Mouse (Mus musculus) fat pad, adult 2 months (tissue): ENCODE measurements at regions not wholly inside any gene's neighbourhood (a gene's known extent, or its start where the extent isn't known, plus 50 kb on each side); places are given as distances from the start of the nearest gene placed in this dataset.

Experiments used
- DNase-seq: peaks from one replicate; pipeline ENCODE4 v3.0.0-alpha.2; 2011; ENCODE audit warnings: low read depth, low spot score; ENCODE audit errors: extremely low read depth

DNA sequence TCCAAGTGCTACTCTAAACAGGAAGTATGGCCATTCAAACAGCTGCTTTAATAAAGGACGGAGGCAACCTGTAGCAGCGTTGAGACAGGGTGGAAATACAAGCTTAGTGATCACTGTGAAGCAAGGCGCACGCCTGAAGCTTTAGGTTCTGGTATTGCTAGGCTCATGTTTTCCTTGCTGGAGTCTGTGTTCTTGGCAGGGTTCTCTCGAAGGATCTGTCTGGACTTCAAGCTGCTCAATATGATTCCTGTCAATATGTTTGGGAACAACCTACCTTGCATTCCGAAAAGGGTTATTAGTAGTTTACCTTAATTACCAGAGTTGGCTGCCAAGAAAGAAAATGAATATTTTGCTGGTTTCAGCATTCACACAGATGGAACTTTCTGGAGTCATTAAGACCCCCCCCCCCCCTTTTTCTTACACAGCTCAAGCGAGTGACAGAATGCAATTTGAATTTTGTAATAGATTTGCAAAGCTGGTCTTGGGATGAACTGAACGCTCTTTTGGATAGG lies 145.1 kb upstream of the Tmpo start:
- DNase-seq: no peak

DNA sequence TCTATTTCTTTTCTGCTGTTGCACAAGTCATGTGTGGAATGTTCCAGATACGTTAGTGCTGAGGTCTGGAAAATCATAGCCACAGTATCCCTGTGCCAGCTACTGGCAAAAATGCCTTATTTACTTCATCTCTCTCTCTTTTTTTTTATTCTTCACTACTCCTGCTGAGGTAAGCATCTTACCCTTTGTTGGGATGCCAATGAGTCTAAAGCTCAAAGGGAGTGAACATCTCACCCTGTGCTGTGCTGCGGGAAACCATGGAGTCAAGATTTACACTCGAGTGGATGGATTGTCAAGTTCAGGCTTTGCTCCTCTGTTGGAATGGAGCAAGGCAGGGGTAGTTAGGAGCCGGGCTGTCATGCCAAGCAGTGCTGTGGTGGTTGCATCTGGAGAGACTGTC lies 140.1 kb upstream of the Tmpo start:
- DNase-seq: no peak

DNA sequence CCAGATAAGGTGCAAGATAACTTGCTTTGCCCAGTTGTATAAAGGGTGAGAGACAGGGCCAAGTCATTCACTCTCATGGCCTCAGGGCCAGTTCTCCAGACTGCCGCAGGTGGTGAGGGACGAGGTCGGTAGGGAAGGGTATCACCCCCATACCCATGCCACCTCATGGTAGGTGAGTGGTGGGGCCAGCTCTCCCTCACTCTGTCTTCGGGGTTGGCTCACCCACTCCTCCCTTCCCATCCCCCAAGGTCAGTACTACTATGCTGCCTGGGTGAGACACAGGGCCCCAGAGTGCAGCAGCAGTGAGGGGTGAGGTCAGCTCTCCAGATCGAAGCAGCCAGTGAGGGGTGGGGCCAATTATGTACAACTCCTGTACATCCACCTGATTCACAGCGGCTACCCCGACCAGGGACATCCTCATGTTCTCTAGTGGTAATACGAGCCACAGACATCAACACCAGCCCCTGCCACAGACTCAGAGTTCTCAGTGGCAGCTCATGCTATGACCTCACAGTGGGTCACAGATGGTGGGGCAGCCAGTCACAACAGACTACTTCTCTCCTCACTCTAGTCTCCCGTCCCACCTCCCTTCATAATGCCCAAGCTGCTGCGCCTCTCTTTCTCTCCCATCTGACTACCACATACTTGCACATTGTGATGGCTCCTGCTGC lies 138.5 kb upstream of the Tmpo start:
- no peak for DNase-seq

DNA sequence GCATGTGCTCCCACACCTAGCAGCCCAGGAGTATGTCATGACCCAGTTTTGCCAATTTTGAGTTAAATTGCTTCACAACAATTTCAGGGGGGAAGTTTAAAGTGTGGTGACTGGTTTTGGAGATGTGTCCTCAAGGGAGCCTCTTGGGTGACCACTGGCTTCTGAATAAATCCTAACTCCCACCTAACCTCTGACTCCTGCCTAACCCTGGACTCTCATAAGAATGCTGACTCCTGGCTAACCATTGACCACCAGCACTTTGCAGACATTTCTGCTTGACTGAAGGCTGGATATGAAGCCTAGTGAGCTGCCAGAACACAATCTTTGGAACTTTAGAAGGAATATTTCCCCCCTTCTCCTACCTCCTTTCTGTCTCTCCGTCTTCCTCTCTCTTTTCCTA lies 133.3 kb upstream of the Tmpo start:
- no peak for DNase-seq

DNA sequence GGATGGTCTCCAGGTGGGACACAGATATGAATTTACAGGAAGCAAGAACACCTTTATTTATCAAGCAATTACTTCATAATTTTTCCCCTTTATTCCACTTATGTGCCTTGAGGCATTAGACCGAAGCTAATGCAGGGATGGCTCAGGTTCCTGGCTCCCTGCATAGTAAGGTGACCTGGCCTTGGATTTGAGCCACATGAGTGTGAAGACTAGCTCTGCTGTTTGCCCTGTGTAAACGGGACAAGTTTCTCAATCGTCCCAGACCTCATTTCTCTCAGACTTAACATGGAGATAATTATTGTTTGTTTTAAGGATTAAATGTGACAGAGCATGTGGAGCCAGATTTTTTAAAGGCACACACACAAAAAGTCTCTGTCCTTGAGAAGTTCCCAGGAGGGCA lies 132.2 kb upstream of the Tmpo start:
- DNase-seq: peak; percentile 74

DNA sequence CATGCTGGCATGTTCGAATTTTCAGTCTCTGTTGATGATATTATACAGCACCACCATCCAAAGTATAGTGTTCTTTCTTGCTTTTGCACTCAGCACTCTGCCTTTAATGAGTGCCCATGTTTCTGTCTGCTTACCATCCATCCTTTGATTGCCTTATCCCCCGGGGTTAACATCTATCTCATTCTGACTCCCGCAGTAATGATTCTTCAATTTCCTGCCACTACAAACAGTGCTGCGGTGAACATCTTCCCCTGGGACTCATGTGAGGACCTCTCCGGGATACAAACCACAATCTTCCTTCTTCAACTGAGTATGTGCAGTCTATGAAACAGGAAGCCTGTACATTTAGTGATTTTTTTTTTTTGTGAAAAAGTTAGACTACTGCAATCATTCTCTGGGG lies 131.8 kb upstream of the Tmpo start:
- no peak for DNase-seq

DNA sequence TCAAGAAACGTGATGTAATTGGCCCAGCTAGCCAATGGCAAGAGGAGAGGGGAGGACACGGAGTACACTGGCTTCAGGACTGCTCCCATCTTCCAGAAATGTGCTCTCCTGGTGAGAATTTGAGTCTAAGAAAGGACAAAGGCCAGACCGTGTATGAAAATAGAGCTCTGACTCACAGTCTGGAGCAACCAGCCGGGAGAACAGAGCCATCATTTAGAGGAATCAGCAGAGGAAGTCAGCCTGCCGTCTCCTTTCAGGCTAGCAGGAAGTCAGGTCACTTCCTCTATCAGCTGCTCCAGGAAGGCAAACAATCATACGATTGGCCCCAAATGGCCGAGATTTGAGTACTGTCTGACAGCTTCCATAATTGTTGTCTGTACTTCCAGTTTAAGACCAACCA lies 119.0 kb upstream of the Tmpo start:
- no peak for DNase-seq

DNA sequence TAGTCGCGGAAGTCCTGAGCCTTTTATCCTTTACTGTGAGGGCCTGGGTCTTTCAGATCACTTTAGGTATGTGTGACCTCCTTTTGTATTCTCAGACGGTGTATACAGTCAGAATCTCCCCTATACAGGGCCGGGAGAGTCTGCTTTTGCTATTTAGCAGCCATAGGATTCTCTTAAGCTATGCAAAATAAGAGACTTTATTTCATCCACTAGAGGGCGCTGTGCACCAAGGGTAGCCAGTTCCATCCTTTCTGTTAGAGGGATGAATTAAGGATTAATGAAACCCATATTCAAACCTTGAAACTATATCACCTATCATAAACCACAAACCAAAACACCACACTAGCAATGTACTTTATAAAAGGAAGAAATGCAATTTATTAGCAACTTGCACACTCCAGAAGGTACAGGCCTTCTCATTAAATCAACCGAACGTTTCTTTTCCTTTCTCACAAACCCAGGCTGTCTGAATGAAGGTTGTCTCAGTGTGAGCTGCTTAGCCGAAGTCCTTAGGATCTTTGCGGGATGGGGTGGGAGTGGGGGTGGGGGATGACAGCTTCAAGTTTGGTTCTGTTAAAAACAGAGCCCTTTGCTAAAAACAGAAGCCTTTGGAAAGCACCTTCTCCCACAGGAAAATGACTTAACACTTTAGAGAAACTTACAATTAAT lies 116.8 kb upstream of the Tmpo start:
- no peak for DNase-seq

DNA sequence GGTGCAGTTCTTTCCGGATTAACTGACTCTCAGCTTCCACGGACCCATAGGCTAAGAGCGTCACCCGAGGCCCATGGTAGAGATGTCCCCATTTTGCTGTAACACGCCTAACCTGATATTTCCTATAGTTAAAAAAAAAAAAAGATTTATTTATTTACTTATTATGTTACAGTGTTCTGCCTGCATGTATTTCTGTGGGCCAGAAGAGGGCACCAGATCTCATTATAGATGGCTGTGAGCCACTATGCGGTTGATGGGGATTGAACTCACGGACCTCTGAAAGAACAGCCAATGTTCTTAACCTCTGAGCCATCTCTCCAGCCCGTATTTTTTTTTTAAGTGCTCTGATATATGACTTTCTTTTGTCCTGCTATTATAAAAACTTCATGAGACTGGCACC lies 114.2 kb upstream of the Tmpo start:
- no peak for DNase-seq

DNA sequence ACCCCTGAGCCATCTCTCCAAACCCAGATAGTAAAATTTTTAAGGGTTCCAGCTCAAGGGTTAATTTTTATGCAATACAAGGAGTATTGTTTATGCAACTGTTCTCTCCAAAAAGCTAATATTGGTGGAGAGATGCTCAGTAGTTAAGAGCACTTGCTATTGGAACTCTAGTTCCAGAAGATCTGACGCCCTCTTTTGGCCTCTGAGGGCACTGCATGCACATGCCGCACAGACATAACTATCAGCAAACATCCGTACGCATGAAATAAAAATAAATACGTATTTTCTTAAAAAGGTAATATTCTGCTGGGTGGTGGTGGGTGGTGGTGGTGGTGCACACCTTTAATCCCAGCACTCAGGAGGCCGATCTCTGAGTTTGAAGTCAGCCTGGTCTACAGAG lies 112.1 kb upstream of the Tmpo start:
- no peak for DNase-seq

DNA sequence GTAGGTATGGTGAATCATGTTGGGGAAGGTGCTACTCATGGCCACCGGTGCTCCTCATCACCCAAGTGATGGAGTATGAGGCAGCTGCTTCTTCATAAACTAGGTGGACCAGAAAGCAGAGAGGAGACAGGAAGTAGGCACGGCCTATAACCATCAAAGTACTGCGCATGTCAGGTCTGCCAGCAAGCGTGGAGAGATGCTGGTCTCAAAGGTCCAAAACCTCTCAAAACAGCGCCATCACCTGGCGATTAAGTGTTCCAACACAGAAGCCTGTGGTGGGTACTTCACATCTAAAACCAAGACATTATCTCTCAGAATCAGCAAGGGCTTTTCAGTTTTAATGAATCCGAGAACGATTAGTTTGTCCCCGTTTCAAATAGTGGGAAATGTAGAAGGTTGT lies 103.1 kb upstream of the Tmpo start:
- DNase-seq: no peak

DNA sequence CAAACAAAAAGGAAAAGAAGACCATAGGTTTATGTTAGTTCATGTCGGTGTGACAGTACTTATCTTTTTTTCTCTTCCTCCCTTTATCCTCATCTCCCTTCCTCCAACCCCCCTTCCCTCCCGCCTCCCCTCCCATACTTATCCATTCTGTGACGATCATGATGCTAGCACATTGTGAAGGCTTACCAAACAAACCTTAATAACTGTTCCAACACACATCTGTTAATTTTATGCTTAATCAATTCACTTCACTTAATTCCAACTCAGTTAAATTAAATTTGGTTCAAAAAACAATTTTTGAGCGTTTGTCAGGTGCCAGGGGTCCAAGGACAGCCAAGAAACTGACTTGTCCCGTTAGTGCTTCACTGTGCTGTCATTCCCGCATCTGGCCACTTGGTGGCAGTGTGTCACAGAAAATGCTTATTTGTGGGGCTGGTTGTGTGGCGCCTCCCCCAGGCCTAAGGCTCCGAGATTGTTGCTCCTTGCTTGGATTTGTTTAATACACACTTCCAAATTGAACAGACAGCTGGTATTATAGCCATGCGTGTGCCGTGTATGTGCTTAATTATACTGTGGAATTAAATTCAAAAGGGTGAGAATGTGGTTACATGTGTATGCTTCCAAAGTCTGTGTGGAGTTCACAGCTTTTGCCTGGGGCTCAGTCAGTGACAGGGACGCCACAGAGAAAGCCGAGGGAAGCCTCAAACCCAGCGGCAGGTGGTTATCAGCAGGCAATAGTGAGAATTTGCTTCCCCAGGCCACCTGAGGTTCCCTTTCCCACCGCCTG lies 90.0 kb upstream of the Tmpo start:
- DNase-seq: no peak

DNA sequence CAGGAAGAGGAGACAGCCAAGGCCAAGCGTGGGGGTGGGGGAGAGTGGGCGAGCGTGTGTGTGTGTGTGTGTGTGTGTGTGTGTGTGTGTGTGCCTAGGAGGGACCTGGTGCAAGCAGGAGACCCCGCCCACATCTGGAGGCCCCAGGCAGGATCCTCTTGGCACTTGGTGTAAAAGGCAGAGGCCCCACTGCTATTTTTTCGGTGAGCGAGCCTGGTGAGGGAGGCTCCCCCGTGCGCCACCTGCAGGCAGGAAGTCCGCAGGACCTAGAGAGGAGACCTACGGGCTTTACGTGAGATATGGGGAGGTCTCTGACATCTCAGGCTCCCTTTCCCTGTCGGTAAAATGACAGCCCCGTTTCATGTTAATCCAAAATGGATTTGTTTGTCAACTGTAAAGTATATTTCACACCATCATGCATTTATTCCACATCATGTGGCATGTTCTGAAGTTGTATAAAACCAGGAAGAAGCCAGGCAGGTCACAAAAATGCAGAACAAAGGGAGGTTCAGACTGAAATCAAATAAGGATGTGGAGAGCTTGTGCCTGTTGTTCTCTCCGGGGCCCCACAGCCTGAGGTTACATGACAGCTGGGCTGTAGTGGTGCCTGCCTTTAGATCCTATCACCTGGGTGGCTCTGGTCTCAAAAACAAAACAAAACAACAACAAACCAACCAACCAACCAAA lies 89.3 kb upstream of the Tmpo start:
- no peak for DNase-seq

DNA sequence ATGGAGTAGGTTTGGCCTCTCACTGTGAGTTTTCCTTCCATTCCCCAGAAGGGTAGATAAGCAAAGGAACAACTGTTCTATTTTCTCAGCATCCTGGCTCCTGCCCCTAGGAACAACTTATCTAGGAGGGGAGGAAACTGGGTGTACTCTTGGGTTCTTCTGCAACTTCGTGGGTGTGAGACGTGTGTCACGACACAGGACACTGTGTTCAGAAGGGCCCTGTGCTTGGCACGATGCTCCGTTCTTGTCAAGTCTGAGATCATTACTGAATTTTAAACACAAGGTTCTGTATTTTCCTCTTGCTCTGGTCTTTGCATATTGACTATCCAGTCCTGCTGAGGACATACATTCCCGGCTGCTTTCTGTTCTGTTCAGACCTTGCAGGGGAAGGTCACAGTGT lies 86.8 kb upstream of the Tmpo start:
- DNase-seq: no peak

DNA sequence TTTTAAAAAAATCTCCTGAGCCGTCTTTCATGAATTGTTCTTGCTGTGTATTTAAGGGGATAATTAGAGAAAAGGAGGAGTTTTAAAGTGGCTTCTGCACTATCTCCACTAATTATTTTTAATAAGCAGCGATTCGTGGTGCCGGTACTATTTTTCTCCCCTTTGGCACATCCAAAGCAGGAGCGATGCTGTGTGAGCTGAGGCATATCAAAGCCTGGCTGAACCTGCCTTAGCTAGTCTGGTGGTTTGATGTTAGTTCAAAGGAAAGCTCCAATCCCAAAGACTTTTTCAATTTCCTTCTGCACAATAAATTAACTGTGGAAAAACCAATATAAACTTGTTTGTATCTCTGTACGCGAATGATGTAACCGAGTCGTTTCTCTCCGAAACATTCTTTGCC lies 79.3 kb upstream of the Tmpo start:
- no peak for DNase-seq

DNA sequence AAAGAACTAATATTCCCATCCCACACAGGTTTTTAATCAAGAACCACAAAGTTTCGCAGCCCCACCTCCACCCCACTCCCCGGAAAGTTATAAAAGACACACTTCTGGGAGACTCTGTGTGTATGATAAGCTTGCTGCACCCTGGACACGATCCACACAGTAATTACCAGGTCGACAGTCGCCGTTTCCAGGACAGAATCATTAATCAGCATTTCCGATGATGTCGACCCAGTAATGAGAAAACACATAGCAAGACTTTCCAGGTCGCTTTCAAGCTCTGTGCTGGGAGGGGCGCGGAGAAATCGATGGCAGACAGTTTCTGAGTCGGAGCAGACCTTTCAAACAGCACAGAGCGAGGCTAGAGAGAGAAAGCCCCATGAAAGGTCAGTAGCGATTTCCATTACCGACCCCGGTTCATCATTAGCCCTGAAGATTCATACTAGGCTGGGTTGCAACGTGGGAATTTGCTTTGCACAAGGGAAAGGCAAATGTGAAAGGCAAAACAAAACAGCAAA lies 68.6 kb upstream of the Tmpo start:
- DNase-seq: no peak

DNA sequence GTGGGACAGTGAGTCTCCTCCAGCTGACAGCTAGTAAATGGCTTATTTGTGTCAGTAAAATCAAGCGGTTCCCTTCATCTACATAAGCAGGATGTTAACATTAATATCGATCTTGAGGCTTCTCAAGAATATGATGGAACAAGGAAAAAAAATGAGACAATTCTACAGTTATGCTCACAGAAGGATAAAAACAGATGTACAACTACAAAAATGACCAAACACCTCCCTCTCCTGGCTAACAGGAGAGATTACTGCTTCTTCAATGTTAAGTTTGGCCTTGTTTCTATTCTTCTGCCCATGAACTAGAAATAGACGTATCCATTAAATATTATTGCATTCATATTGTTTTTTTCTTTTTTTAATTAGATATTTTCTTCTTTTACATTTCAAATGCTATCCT lies 63.2 kb upstream of the Tmpo start:
- DNase-seq: no peak

DNA sequence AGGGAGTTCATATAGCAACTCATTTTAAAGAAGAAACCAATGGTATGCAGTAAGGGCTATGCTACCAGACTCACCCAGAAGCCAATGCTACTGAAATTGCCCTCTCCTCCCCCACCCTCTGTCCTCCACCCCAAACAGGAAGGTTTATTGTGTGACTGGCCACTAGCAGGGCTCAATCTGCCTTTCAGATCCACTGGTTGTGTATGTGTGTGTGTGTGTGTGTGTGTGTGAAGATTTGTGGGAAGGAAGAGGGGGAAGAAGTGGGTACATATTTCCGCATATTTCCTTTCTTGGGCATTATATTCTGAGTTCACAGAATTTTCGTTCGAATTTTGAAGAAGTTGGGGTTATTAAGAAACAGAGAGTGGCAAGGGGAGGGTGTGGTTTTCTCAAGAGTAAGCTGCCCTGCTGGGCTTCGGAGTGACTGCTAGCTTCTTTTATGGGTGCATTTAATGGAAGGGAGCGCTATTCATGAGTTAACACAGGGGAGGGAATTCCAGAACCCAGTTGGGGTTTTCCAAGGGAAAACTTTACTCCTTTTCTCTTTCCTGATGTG lies 61.5 kb upstream of the Tmpo start:
- no peak for DNase-seq

DNA sequence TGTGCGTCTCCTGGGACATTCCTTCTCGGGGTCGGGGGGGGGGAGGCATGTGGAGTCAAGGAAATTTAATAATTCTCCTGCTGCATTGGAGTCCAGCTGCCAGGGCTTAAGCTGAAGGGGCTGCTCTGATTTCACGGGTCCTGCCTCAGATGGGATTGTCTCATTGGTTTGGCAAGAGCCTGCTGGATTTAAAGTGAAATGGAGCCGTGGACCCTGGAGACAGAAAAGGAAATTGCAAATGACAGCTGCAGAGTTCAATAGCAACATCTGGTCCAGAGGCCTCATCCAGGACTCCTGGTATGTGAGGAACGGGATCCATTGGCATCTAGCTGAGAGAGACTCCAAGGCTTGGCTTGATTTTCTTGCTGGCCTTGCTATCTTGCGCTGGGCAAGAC lies 60.5 kb upstream of the Tmpo start:
- no peak for DNase-seq

DNA sequence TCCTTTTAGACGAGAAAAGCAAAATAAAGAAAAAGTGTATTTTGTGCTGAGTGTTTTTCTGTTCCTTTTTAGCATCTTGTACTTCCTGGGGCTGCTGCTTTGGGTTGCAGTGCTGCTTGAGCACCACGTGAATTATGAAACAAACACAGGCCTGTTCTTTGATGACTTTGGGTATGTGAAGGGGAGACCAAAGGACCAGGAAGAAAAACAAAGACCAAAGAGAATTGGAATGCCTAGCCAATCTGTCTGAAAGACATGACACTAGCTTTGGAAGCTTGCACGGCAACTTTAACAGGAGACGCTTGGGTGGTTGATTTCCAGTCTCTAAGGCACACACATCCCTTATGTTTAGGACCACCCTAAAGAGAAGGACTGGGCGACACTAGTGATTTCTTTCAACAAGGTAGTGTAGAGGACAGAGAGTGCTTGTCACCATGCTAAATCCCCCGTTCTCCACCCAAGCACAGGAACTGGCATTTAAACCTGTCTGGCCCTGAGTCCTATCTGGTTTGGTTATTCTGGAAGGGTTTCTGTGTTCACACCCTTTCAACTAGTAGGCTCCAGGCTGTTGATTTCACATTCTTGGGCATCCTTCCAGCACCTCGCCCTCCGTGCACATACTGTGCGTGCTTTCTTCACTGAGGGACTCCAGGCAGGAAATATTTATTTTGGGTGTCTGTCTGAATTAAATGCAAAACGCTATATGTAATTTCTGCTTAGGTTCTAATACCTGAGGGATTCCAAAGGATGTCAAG lies 59.9 kb upstream of the Tmpo start:
- DNase-seq: no peak
